Mouse (Mus musculus) retina, embryonic 14.5 days (tissue): ENCODE measurements at regions not wholly inside any gene's neighbourhood (a gene's known extent, or its start where the extent isn't known, plus 50 kb on each side); places are given as distances from the start of the nearest gene placed in this dataset.

Experiments
- DNase-seq: peaks from one replicate; pipeline ENCODE4 v3.0.0-alpha.2; 2015; ENCODE audit warnings: low spot score

DNA sequence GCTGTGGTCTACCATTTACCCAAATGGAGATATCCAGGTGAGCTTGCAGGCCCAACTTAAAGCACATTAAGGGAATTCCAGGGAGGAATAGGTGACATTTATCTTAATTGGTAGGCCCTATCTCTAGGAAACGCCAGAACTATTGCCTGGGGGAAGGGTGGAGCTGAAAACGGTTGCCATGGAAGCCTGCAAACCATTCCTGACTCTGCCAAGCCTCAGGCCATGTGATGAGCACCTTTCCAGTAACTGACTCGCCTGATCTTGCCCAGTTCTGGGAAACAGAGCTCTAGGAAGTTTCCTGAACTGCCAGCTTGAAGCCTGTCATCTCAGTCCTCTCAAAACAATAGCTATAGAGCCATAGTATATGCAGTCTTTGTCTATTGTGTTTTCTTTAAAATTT, 297.0 kb downstream of the Slitrk5 start:
- no peak for DNase-seq

DNA sequence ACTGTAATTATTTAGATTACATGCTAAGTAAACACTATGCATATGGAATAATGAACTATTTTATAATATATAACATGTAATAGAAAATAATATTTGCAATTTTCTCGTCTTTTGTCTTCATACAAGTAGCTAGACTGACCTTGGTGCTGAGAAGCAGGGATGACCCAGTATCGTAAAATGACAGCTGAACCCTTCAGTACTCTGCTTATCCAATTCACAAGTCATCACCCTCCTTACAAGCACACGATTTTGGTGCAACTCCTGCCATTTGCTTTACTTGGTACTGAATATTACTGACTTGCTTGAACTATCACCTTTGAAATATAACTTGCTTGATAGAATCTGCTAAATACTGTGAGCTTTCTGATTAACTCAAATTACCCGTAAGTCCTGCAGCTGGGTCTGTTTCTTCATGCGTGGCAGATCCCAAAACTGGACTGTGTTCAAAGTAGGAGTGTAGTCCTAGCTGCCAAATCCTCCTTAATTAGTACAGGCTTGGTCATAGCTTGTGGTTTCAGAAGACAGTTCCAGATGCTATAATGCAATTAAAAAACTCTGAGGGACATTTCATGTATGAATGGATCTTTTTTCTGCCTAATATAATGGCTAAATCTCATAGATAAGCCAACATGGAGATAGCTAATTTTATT, 321.0 kb downstream of the Slitrk5 start:
- peak; percentile 27 for DNase-seq

DNA sequence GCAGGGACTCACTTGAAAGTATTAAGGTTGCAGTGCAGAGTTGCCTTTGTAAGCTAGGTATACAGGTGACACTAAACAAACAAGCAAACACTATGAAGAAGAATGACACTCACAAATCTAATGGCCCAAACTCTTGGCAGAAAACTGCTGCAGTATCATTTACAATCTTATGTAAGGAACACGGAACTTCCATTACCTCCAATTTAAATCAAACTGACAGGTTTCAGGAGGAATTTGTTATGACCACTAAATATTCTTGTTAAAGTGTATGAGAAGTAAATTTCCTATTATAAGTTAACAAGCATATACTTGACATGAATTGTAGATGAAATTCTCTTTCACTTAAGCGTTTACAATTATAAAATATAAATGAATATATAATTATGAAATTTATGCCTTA, 327.2 kb downstream of the Slitrk5 start:
- DNase-seq = peak; percentile 69

DNA sequence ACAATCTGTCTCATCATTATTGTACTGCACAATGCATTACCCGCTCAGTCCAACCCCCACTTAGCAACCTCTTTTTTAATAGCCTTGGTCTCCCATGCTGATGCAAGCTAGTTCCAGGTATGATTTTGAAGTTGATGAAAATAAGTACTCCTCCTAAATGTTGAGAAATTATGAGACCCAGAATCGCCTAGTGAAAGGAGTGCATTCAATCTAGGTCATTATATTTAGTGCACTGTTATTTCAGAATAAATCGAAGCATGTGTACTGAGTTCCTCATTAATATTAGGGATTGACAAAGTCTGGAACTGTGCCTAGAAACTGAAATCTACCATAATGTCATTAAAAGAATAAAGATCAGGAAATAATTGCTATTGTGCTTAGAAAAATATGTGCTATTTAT, 328.0 kb downstream of the Slitrk5 start:
- peak; percentile 17 for DNase-seq

DNA sequence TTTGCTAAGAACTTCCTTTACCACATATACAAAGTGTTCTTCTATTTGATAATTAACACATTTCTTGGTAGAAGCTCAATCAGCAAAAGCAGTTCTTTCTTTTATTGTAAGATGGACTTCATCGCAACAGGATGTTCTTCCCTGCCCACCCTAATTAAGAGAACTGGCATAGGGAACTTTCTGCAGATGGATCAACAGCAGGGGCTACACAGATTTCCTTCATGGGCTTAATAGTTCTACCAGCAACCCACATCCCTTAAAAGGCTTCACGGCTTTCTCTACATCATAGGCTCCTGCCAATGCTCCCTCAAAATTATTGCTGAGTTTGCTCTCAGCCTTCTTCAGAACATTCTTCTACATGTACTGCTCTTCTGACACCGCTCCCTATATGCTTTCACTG, 333.8 kb downstream of the Slitrk5 start:
- DNase-seq = no peak

DNA sequence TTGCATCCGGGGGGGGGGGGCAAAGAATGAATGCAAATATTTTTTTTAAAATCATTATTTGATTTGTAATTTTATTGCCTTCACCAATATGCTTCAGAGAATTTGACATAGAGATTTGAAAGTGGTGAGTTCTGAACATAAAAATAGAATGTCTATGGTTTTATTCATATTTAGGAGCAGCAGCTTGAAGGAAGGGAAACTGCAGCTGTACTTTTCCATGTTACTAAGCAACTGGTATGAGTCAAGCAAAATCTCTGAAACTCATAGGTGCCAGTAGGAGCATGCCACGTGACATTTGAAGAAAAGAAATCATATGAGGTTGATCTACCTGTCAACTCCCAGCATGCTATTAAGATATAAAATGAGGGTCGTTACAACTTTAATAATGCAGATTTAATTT, 354.4 kb downstream of the Slitrk5 start:
- DNase-seq = no peak

DNA sequence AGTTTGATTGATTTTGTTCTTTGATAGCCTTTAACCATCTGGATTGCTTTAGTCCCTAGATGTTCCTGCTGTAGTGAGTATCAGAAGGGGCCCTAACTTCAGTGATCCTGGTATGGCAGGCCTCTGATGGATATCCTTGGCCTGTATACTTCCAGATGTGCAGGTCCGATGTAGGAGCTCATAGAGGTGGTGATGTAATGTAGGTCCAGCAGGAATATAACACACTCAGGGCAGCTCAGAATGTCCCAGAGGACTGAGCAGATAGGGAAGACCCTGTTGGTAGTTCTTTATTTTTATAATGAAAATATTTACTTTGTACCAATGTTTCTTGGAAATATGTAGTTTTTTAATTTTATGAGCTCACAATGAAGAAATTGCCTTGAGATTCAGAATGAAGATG, 400.2 kb downstream of the Slitrk5 start:
- DNase-seq = no peak
